Mouse (Mus musculus) T-helper 17 cell (primary cell): Measurements from ENCODE around the gene Zfp119b.
"Not testable (repeated sequence)": the region's sequence is repeated elsewhere in the genome, so short reads cannot be mapped to it uniquely, and the experiment has no call there.

Experiments used
- in situ Hi-C, 2 experiments: fragments of 300-600 bp; cut with MboI, MseI; formaldehyde crosslinking; loops; 1 replicate in 1 of 2; 2 replicates in 1 of 2; pipeline ENCODE4 v1.15.1; 2025; ENCODE audit warnings: high pct_unique_total_duplicates in 2 of 2

Gene Zfp119b

GRCm38 (mm10) chr17:55958584-55958886, 9.2 kb upstream of the Zfp119b start:
- in situ Hi-C loops = no loop called here

- in situ Hi-C loops = no loop called here
These were observed 8.7 kb upstream of the Zfp119b start for GRCm38 (mm10) chr17:55957726-55958583.

DNA sequence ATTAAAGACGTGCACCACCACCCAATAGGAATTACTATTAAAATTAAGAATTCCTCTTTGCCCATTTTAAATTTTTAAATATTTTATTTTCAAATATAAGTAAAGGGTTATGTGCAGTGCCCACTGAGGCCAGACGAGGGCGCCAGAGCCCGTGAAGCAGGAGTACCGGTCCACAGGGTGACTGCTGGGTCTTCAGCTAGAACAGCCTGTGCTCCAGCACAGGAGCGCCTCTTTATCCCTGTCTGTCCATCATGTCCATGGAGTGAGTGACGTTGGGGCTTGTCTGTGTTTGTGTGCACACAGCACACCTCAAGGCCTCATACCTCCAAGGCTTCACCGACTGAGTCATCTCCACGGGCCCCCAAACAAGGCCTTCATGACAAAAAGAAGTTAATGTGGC, 7.9 kb upstream of the Zfp119b start:
- in situ Hi-C loops = no loop called here

DNA sequence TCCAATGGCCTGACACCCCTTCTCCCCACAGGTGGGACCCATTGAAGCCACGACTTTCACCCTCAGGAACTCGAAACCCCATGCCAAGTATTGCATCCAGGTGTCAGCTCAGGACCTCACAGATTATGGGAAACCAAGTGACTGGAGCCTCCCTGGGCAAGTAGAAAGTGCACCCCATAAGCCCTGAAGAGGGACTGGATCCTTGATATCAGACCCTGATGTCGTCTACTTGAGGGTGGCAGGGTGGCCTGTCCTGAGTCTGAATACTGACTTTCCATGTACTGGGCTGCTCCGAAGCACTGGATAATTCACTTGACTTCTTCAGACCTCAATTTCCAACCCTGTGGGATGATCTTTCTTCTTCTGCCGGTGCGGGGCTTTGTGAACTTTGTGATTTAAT, 7.3 kb upstream of the Zfp119b start:
- in situ Hi-C loops = no loop called here

DNA sequence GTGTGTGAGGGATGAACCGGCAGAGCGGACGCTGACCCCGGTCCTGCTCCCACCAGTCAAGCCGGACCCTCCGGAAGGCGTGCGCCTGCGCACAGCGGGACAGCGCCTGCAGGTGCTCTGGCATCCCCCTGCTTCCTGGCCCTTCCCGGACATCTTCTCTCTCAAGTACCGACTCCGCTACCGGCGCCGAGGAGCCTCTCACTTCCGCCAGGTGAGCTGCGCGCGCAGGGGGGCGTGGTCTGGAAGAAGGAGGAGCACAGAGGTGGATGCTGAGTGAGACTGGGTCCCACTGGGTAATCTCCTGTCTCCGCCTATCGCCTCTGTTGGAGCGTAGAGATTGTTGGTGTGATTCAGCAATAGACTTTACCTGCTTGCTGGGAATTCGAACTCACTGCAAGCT, 6.8 kb upstream of the Zfp119b start:
- in situ Hi-C loops = no loop called here

DNA sequence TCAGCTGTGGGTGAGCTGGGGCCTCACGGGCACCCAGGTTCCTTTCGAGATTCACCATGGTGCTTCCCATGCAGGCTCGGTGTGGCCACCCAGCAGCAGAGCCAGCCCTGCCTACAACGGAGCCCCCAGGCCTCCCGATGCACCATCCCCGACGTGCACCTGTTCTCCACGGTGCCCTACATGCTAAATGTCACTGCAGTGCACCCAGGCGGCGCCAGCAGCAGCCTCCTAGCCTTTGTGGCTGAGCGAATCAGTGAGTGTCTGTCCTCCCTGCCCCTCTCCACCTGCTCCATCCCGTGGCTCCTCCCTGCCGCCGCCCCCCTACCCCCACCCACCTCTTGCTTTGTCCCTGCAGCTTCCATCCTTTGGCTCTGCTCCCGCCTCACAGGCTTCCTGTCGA, 4.9 kb upstream of the Zfp119b start:
- in situ Hi-C loops = no loop called here

- in situ Hi-C loops = no loop called here
These were observed 4.5 kb upstream of the Zfp119b start for GRCm38 (mm10) chr17:55953751-55954150.

DNA sequence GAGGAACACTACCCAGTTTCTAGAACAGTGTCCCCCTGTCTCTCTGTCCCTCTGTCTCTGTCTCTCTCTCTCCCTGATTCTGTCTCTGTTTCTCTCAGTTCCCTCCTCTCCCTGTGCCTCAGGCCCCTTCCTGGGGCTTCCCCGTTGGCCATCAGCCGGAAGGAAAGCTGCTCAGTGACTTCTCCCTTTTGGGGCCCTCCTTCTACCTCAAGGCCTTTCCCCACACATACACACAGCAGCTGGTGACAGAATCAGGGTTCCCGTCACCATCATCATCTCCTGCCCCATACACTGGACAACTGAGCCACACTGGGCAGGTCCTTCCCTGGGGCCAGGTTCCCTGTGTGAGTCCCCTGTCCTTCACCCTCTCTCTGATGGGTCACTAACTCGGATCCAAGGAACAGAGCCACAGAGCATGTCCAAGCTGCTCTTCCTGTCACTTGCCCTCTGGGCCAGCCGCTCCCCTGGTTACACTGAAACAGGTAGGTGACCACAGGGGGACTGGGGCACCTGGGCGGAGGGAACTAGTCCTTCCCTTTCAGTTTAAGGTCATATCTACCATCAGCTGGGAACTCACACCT, 3.2 kb upstream of the Zfp119b start, which contains the start of gene Ebi3:
Ebi3 (plus strand) TSS at position 194 of the 581 bp plus-strand sequence.
- in situ Hi-C loops = no loop called here

GRCm38 (mm10) chr17:55952041-55952440, 2.7 kb upstream of the Zfp119b start:
- in situ Hi-C loops = no loop called here

GRCm38 (mm10) chr17:55950601-55951000, 1.3 kb upstream of the Zfp119b start:
- in situ Hi-C loops = no loop called here

DNA sequence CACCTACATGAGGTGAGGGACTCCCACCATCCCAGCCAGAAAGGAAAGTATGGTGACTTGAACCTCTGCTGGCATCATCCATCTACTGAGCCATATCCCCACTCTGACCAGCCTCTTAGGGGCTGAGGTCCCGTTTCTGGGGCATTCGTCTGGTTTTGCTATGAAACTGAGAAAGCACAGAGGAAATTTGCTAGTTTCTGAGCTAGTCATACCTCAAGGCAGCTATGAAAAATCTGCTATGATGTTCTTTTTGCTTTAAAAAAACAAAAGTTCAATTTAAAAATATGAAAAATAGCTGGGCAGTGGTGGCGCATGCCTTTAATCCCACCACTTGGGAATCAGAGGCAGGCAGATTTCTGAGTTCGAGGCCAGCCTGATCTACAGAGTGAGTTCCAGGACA, 653 bp downstream of the Zfp119b start:
- in situ Hi-C loops = loop anchor here in 1 of 2 experiments (5.0 kb wide), 1 partner anchor 56 kb away; the partner anchor contains the start of gene Zfp959

DNA sequence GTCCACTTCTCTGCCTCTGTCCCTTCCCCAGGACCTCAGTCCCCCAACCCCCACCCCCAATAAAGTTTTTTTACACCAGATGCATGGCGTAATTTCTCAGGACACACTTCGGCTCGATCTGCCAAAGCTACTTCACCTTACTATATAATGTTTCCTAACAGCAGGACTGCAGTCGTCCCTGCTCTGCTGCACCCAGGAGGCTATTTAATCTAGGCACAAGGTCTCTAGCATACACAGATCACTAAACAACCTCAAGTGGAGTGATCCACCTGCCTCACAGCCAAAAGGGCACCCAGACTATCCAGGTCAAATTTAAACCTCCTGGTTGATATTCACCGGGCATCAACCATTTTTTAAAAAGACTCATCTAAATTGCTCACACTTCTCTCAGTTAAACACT, 3.6 kb downstream of the Zfp119b start:
- in situ Hi-C loops = loop anchor here in 1 of 2 experiments (5.0 kb wide), 1 partner anchor 53 kb away; the partner anchor contains the start of gene Zfp959

GRCm38 (mm10) chr17:55944866-55945682, 4.2 kb downstream of the Zfp119b start:
- in situ Hi-C loops = loop anchor here in 1 of 2 experiments (5.0 kb wide), 1 partner anchor 53 kb away; the partner anchor contains the start of gene Zfp959

- in situ Hi-C loops = not testable (repeated sequence)
These were observed 4.9 kb downstream of the Zfp119b start for GRCm38 (mm10) chr17:55944387-55944865.

DNA sequence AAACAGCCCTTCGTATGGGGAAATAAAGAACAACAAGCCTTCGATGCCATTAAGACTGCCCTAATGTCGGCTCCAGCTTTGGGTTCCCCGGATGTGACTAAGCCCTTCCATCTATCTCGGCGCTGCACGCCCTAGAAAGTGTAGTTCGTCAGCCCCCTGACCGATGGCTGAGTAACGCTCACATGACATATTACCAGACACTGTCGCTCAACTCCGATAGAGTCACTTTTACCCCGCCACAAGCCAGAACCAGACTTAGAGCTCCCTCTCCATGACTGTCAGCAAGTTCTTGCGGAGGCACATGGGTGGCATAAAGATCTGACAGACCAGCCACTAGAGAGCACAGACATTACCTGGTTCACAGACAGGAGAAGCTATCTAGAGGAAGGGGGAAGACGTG, 16.1 kb downstream of the Zfp119b start:
- in situ Hi-C loops = loop anchor here (5.0 kb wide), 2 partner anchors 41 to 56 kb away; partner anchors contain the start of genes Zfp119a (in 1 of the 2) and Zfp959 (in 1 of the 2)

DNA sequence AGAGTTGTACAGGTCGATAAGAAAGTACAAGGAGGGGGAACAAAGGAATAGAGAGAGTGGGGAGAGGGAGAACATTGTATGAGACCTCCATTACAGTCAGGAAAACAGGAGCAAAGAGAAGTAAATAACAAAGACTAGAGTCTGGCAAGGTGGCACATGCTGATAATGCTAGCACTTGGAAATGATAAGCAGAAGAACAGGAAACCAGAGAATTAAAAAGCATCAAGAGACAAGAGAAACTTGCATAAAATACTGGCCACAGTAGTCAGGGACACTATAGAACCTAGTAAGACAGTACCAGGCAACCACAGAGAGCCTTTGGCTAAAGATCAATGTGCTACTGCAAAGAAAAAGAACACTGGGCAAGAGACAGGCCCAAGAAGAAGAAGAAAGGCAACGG, 16.7 kb downstream of the Zfp119b start:
- in situ Hi-C loops = loop anchor here (5.0 kb wide), 2 partner anchors 40 to 55 kb away; partner anchors contain the start of genes Zfp119a (in 1 of the 2) and Zfp959 (in 1 of the 2)

GRCm38 (mm10) chr17:55931553-55932502, 17.5 kb downstream of the Zfp119b start:
- in situ Hi-C loops = loop anchor here (5.0 kb wide), 2 partner anchors 40 to 55 kb away; partner anchors contain the start of genes Zfp119a (in 1 of the 2) and Zfp959 (in 1 of the 2)

- in situ Hi-C loops = no loop called here
These were observed 42.6 kb downstream of the Zfp119b start for GRCm38 (mm10) chr17:55906669-55907068.

DNA sequence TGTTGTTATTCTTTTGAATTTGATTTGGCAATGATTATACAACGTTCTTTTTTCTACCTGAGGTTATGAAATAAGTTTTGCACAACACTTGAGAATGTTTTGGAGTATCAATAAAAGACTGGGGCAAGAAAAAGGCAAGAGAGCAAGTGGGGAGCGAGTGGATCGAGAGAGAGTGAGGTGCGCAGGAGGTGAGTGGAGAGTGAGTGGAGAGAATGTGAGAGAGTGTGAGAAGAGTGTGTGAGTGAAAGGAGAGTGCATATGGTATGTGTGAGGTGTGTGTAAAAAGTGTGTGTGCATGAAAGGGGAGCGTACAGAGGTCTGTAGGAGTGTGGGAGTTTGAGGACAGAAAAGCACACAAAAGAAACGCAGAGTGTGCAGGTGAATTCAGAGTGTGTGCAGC, 45.2 kb downstream of the Zfp119b start:
- in situ Hi-C loops = no loop called here

DNA sequence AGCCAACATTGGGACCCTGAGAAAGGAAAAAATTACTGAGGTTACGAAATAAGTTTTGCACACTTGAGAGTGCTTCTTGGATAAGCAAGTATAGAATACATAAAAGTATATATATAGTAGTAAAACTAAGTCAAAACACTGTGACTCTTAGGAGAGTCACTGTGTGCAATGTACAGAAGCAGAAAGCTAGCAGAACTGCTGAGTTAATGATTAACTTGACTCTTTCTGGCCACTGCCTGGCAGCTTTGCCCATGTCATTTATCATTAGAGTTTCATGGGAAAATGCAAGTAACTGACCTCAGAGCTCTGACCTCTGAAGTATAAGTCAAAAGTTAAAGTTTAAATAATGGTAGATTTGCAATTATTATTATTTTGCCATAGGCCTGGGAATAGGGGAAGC, 45.6 kb downstream of the Zfp119b start:
- in situ Hi-C loops = no loop called here
